Mouse (Mus musculus): ENCODE data around the gene Ids. TPM values are rescaled to one million over a fixed set of nuclear protein-coding genes. Genes with fewer than 3 reads are reported as not detected.
"Not testable (repeated sequence)": the region's sequence is repeated elsewhere in the genome, so short reads cannot be mapped to it uniquely, and the experiment has no call there.

Ids gene
- total RNA-seq (2021): 10 to 100 TPM; 17.3 to 18.9 TPM
- long read RNA-seq, experiment 1, full-length matches to known transcripts: 5 of 8 reads
- long read RNA-seq, experiment 1, partial matches to known transcripts: 2 of 8 reads
- long read RNA-seq, experiment 1, other reads (novel, unspliced or antisense): 1 of 8 reads
- long read RNA-seq, experiment 2, partial matches to known transcripts: 1 of 6 reads
- long read RNA-seq, experiment 2, other reads (novel, unspliced or antisense): 5 of 6 reads

GRCm38 (mm10) chrX:70364661-70365613, at the start of gene Ids:
TSS of gene Ids (minus strand) at chrX:70365084.
- H3K4me3 ChIP-seq: peak within 1 kb of the TSS; percentile 81
- intact Hi-C loops (cut with DNase I): loop anchor here (5.0 kb wide), 1 partner anchor 207 kb away; no protein-coding TSS in a partner anchor
- DNase-seq: peak; percentile 90
- H3K27ac ChIP-seq: peak within 1 kb of the TSS; percentile 88
- no peak for TF ChIP-seq CTCF (IDR thresholded peaks at IDR 0.05)

GRCm38 (mm10) chrX:70392636-70393035, 27.8 kb upstream of the Ids start:
- H3K4me3 ChIP-seq; H3K27ac ChIP-seq; DNase-seq; intact Hi-C loops (cut with DNase I): not testable (repeated sequence)

- DNase-seq: peak; percentile 39
- no peak for TF ChIP-seq CTCF (IDR thresholded peaks at IDR 0.05)
- peak overlapping the region; percentile 92 for H3K27ac ChIP-seq
- peak overlapping the region; percentile 79 for H3K4me3 ChIP-seq
- intact Hi-C loops (cut with DNase I): loop anchor here (1.0 kb wide), 1 partner anchor 91 kb away; the partner anchor contains the start of gene Tmem185a
Observed at GRCm38 (mm10) chrX:70385962-70386351, 21.1 kb upstream of the Ids start.

- DNase-seq: peak; percentile 71
- H3K27ac ChIP-seq: peak within 1 kb of the TSS; percentile 92
- TF ChIP-seq CTCF (IDR thresholded peaks at IDR 0.05): no peak
- intact Hi-C loops (cut with DNase I): loop anchor here (1.0 kb wide), 1 partner anchor 92 kb away; the partner anchor contains the start of gene Tmem185a
- H3K4me3 ChIP-seq: peak within 1 kb of the TSS; percentile 79
Observed at GRCm38 (mm10) chrX:70385276-70385961, 20.5 kb upstream of the Ids start, which contains the start of gene 1110012L19Rik. TSS of gene 1110012L19Rik (plus strand) at chrX:70385877.

- no peak for TF ChIP-seq CTCF (IDR thresholded peaks at IDR 0.05)
- intact Hi-C loops (cut with DNase I): loop anchor here (1.0 kb wide), 1 partner anchor 92 kb away; the partner anchor contains the start of gene Tmem185a
- no peak for DNase-seq
- Histone ChIP-seq H3K27ac (peak overlapping the region; percentile 92), H3K4me3 (peak overlapping the region; percentile 79)
Observed at GRCm38 (mm10) chrX:70384917-70385275, 20.0 kb upstream of the Ids start.

DNA sequence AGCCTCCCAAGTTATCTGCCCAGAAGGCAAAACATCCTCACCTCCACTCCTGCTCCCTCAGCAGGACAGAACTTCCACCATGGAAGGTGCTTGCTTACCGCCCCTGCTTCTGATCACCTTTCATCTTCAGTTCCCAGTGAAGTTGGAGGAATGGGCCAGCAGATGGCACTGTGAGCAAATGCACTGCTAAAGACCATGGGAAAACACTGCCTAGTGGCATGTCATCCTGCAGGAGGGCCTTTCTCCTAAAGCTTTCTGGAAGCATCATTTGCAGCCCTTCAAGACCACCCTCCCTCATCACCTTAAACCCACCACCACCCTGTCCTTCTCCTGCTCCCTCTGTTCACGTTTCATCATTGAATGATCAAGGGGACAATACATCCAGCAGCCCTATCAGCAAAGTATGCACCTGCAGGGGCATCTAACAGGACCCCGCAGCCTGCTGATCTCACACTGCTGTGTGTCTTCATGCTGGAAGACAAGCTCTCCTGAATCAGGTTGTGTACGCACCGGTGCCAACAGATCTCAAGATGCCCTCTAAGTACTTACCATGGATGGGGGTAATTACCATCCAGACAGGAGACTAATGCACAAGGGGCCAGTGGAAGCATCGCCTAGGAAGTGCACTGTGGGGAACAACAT, 9.7 kb upstream of the Ids start:
- intact Hi-C loops (cut with DNase I); DNase-seq; H3K4me3 ChIP-seq; H3K27ac ChIP-seq: not testable (repeated sequence)
- TF ChIP-seq CTCF (IDR thresholded peaks at IDR 0.05): peak; percentile 20; the same call in 1 of the 2 replicates

DNA sequence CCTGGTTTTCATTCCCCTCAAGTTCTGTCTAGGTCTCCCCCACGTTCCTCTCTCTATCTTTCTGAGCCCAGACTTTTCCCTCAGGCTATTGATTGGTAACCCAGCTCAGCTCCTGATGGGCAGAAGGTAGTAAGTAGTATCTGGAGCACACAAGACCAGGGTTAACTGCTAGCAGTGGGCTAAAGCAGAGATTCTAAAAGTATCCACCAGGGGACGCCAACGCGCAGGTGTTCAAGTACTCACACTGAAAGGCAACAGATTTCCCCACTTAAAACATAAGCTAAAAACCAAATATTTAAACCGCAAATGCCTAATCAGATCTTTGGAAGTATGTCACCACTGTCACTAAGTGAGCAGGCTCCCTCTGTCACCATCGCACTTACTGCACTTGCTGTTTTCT, 4.9 kb upstream of the Ids start:
- not testable (repeated sequence) for H3K27ac ChIP-seq
- intact Hi-C loops (cut with DNase I): loop anchor here (5.0 kb wide), 1 partner anchor 203 kb away; no protein-coding TSS in a partner anchor

DNA sequence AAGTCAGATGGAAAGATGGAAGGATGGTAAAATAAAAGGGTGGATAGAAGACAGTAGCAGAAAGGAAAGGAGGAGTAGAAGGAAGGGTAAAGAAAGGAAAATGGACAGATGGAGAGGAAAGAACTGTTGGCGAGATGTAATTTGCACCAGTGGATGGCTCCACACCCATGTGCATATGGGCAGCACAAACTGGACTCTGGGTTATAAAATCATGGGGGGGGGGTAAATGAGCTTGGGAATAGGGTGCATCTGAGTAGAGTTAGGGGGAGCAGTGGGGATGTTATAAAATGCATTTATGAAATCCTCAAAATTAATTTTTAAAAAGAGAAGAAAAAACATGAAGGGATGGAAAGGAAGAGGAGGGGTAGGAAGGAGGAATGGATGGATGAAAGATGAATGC, 682 bp downstream of the Ids start:
- peak overlapping the region; percentile 81 for H3K4me3 ChIP-seq
- no peak for TF ChIP-seq CTCF (IDR thresholded peaks at IDR 0.05)
- intact Hi-C loops (cut with DNase I): no loop called here

More for the DNA sequence above, 4.9 kb upstream of the Ids start:
- not testable (repeated sequence) for H3K4me3 ChIP-seq, DNase-seq

GRCm38 (mm10) chrX:70363446-70363845, 1.4 kb downstream of the Ids start:
- Histone ChIP-seq H3K4me3 (peak overlapping the region; percentile 81; the same call in 1 of the 2 replicates), H3K27ac (no peak overlapping the region)
- no peak for TF ChIP-seq CTCF (IDR thresholded peaks at IDR 0.05)
- intact Hi-C loops (cut with DNase I): no loop called here
- no peak for DNase-seq

More for the DNA sequence above, 682 bp downstream of the Ids start:
- no peak for DNase-seq
- H3K27ac ChIP-seq: peak overlapping the region; percentile 88

DNA sequence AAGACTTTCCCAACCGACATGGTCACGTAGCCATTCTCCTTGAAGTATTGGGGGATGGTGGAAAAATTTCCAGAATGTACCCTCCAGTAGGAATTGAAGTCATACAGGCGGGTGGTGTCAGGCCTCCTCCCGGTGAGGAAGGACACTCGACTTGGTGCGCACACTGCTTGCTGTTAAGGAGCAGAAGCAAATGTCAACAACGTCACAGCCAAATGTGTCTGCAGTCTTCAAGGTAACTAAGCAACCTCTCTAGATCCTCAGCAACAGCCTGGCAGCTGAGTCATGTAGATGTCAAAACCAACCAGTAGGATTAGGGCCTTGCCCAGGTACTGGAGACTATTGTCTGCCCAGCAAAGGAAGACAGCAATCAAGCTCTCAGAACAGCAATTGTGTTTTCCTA, 1.9 kb downstream of the Ids start:
- no peak for DNase-seq
- H3K27ac ChIP-seq: no peak overlapping the region
- TF ChIP-seq CTCF (IDR thresholded peaks at IDR 0.05): no peak
- no peak overlapping the region for H3K4me3 ChIP-seq
- intact Hi-C loops (cut with DNase I): no loop called here

GRCm38 (mm10) chrX:70330202-70330843, 34.6 kb downstream of the Ids start:
- TF ChIP-seq CTCF (IDR thresholded peaks at IDR 0.05): peak; percentile 81
- intact Hi-C loops (cut with DNase I): loop anchor here (5.0 kb wide), 1 partner anchor 1378 kb away; no protein-coding TSS in a partner anchor
- no peak overlapping the region for H3K4me3 ChIP-seq
- H3K27ac ChIP-seq: no peak overlapping the region
- peak; percentile 50 for DNase-seq

Data from gastrocnemius, adult 2 months (tissue).